Mouse (Mus musculus) small intestine, adult 2 months (tissue): Measurements from ENCODE around the gene Abtb1.

Experiments
- CTCF ChIP-seq: fragments of 200-500 bp; IDR thresholded peaks from 2 replicates; pipeline ENCODE4 v1.5.1; 2012; ENCODE audit warnings: low read depth, mild to moderate bottlenecking, control low read depth, inconsistent platforms, low read length, moderate library complexity, mixed read lengths; ENCODE audit not compliant: insufficient replicate concordance, insufficient read length; ENCODE audit errors: extremely low read depth
- POLR2A ChIP-seq: fragments of 200-500 bp; IDR thresholded peaks from 2 replicates; pipeline ENCODE4 v1.6.1; 2012; ENCODE audit warnings: low read depth, mild to moderate bottlenecking, control low read depth, inconsistent platforms, low read length, moderate library complexity

DNA sequence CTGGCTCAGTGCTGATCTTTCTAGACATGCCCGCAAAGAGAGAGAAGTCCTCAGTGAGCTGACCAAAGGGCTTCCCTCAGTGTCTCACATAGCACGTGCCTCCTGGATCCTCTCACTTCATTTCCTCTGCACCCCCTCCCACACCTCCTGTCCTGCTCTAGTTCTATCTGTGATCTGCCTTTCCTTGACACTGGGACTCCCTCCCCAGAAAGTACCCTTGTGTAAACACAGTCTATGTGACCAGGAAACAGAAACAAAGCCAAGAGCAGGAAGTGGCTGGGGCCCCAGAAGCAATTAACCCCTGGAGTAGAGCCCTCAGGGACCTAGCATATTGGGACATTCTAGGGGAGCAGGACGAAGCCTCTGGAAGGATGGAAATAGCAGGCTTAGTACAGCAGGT, 20.9 kb downstream of the Abtb1 start:
- no peak for TF ChIP-seq CTCF
- TF ChIP-seq POLR2A, result no peak
